Mouse (Mus musculus) heart, embryonic 10.5 days (tissue): ENCODE data around the gene Shq1. TPM values are rescaled to one million over a fixed set of nuclear protein-coding genes. Genes with fewer than 3 reads are reported as not detected.

Experiments used
- DNase-seq: peaks from one replicate; pipeline ENCODE4 v3.0.0-alpha.2; 2017; ENCODE audit warnings: low spot score
- H3K27ac ChIP-seq: fragments of 300-500 bp; sonication (generic); 2 replicates; pipeline ENCODE4 v1.5.1; 2016; ENCODE audit warnings: mild to moderate bottlenecking
- H3K27me3 ChIP-seq: fragments of 300-500 bp; sonication (generic); 2 replicates; pipeline ENCODE4 v1.6.1; 2016; ENCODE audit warnings: mild to moderate bottlenecking; ENCODE audit not compliant: poor library complexity, insufficient read depth, severe bottlenecking
- H3K36me3 ChIP-seq: fragments of 300-500 bp; sonication (generic); 2 replicates; pipeline ENCODE4 v1.6.1; 2016; ENCODE audit warnings: mild to moderate bottlenecking, moderate library complexity
- H3K4me1 ChIP-seq: fragments of 300-500 bp; sonication (generic); 2 replicates; pipeline ENCODE4 v1.6.1; 2016; ENCODE audit warnings: mild to moderate bottlenecking
- H3K4me3 ChIP-seq: fragments of 300-500 bp; sonication (generic); 2 replicates; pipeline ENCODE4 v1.5.1; 2016; ENCODE audit warnings: mild to moderate bottlenecking, moderate library complexity
- H3K9me3 ChIP-seq: fragments of 300-500 bp; sonication (generic); 2 replicates; pipeline ENCODE4 v1.6.1; 2016; ENCODE audit warnings: mild to moderate bottlenecking, moderate library complexity
- WGBS: fragments of 180-500 bp; shearing (Covaris S2); methylation state at CpG from one replicate; pipeline ENCODE4 v1.1.7; 2016; 5-methylcytosine and 5-hydroxymethylcytosine counted together
- polyA plus RNA-seq: library from polyadenylated mRNA; unstranded; fragments of >200 nt; fragmentation: Nextera tagmentation; extraction: Ambion mirVana; gene quantifications from 2 replicates; pipeline ENCODE4 v1.2.1, GENCODE M21; 2016

Shq1 gene
- polyA plus RNA-seq, 1 experiment from 2014 or later: 17.8 TPM

- DNase-seq: no peak
- H3K4me1 ChIP-seq: 0 out of 2 replicates have a peak, but pooled peaks cover 3% of the 10 kb centered on the region
- H3K9me3 ChIP-seq: no peaks in the 10 kb centered on the region
- no peak overlapping the region for H3K4me3 ChIP-seq
- WGBS: 86% methylated on average over 4 of the region's 4 CpGs
- no peak overlapping the region for H3K27ac ChIP-seq
- no peaks in the 10 kb centered on the region for H3K36me3 ChIP-seq
- no peaks in the 10 kb centered on the region for H3K27me3 ChIP-seq
Observed at GRCm38 (mm10) chr6:100616133-100616532, 54.8 kb downstream of the Shq1 start.

GRCm38 (mm10) chr6:100613593-100614267, 57.2 kb downstream of the Shq1 start:
- DNase-seq: no peak
- H3K4me1 ChIP-seq: 0 out of 2 replicates have a peak, but pooled peaks cover 3% of the 10 kb centered on the region
- H3K36me3 ChIP-seq: no peaks in the 10 kb centered on the region
- 55% methylated on average over 6 of the region's 6 CpGs for WGBS
- H3K9me3 ChIP-seq: no peaks in the 10 kb centered on the region
- no peaks in the 10 kb centered on the region for H3K27me3 ChIP-seq
- no peak overlapping the region for H3K4me3 ChIP-seq
- no peak overlapping the region for H3K27ac ChIP-seq

GRCm38 (mm10) chr6:100610897-100611575, 59.9 kb downstream of the Shq1 start:
- H3K27me3 ChIP-seq: no peaks in the 10 kb centered on the region
- DNase-seq: no peak
- H3K9me3 ChIP-seq: no peaks in the 10 kb centered on the region
- WGBS: 84% methylated on average over 7 of the region's 7 CpGs
- H3K27ac ChIP-seq: no peak overlapping the region
- H3K4me1 ChIP-seq: 0 out of 2 replicates have a peak, but pooled peaks cover 3% of the 10 kb centered on the region
- H3K36me3 ChIP-seq: no peaks in the 10 kb centered on the region
- no peak overlapping the region for H3K4me3 ChIP-seq

GRCm38 (mm10) chr6:100610182-100610581, 60.8 kb downstream of the Shq1 start:
- 76% methylated on average over 7 of the region's 8 CpGs for WGBS
- H3K27ac ChIP-seq: no peak overlapping the region
- H3K9me3 ChIP-seq: no peaks in the 10 kb centered on the region
- 0 out of 2 replicates have a peak, but pooled peaks cover 3% of the 10 kb centered on the region for H3K4me1 ChIP-seq
- no peak for DNase-seq
- no peaks in the 10 kb centered on the region for H3K27me3 ChIP-seq
- H3K4me3 ChIP-seq: no peak overlapping the region
- H3K36me3 ChIP-seq: no peaks in the 10 kb centered on the region

- no peak overlapping the region for H3K4me3 ChIP-seq
- H3K27me3 ChIP-seq: no peaks in the 10 kb centered on the region
- DNase-seq: no peak
- no peaks in the 10 kb centered on the region for H3K9me3 ChIP-seq
- 0 out of 2 replicates have a peak, but pooled peaks cover 1% of the 10 kb centered on the region for H3K4me1 ChIP-seq
- WGBS: 89% methylated on average over 3 of the region's 3 CpGs
- no peaks in the 10 kb centered on the region for H3K36me3 ChIP-seq
- no peak overlapping the region for H3K27ac ChIP-seq
Observed at GRCm38 (mm10) chr6:100609256-100609655, 61.7 kb downstream of the Shq1 start.

- Histone ChIP-seq H3K27ac (no peak overlapping the region), H3K27me3 (no peaks in the 10 kb centered on the region), H3K4me1 (no peaks in the 10 kb centered on the region), H3K9me3 (no peaks in the 10 kb centered on the region), H3K4me3 (no peak overlapping the region), H3K36me3 (no peaks in the 10 kb centered on the region)
- DNase-seq: no peak
- 88% methylated on average over 3 of the region's 3 CpGs for whole genome bisulfite sequencing
Observed at GRCm38 (mm10) chr6:100608429-100608828, 62.5 kb downstream of the Shq1 start.

- no peak overlapping the region for H3K27ac ChIP-seq
- no peaks in the 10 kb centered on the region for H3K4me1 ChIP-seq
- no peaks in the 10 kb centered on the region for H3K27me3 ChIP-seq
- WGBS: 79% methylated on average over 4 of the region's 4 CpGs
- no peaks in the 10 kb centered on the region for H3K9me3 ChIP-seq
- no peak overlapping the region for H3K4me3 ChIP-seq
- no peak for DNase-seq
- H3K36me3 ChIP-seq: no peaks in the 10 kb centered on the region
Observed at GRCm38 (mm10) chr6:100606805-100607204, 64.2 kb downstream of the Shq1 start.

- WGBS: 87% methylated on average over 6 of the region's 6 CpGs
- Histone ChIP-seq H3K27ac (no peak overlapping the region), H3K36me3 (no peaks in the 10 kb centered on the region), H3K9me3 (no peaks in the 10 kb centered on the region), H3K27me3 (no peaks in the 10 kb centered on the region), H3K4me3 (no peak overlapping the region), H3K4me1 (0 out of 2 replicates have a peak, but pooled peaks cover 4% of the 10 kb centered on the region)
- no peak for DNase-seq
Observed at GRCm38 (mm10) chr6:100603702-100604101, 67.3 kb downstream of the Shq1 start.

- H3K27ac ChIP-seq: no peak overlapping the region
- 88% methylated on average over 6 of the region's 6 CpGs for WGBS
- H3K36me3 ChIP-seq: no peaks in the 10 kb centered on the region
- H3K4me1 ChIP-seq: 0 out of 2 replicates have a peak, but pooled peaks cover 4% of the 10 kb centered on the region
- H3K4me3 ChIP-seq: no peak overlapping the region
- no peaks in the 10 kb centered on the region for H3K9me3 ChIP-seq
- DNase-seq: no peak
- no peaks in the 10 kb centered on the region for H3K27me3 ChIP-seq
Observed at GRCm38 (mm10) chr6:100601634-100602033, 69.3 kb downstream of the Shq1 start.

- H3K36me3 ChIP-seq: no peaks in the 10 kb centered on the region
- WGBS: 82% methylated on average over 8 of the region's 8 CpGs
- no peak overlapping the region for H3K27ac ChIP-seq
Observed at GRCm38 (mm10) chr6:100593857-100594256, 77.1 kb downstream of the Shq1 start.

GRCm38 (mm10) chr6:100592991-100593390, 78.0 kb downstream of the Shq1 start:
- no peak for DNase-seq
- H3K4me1 ChIP-seq: no peaks in the 10 kb centered on the region
- H3K27me3 ChIP-seq: no peaks in the 10 kb centered on the region
- 78% methylated on average over 7 of the region's 7 CpGs for WGBS
- no peak overlapping the region for H3K4me3 ChIP-seq
- H3K9me3 ChIP-seq: no peaks in the 10 kb centered on the region
- no peak overlapping the region for H3K27ac ChIP-seq
- no peaks in the 10 kb centered on the region for H3K36me3 ChIP-seq

More at GRCm38 (mm10) chr6:100593857-100594256, 77.1 kb downstream of the Shq1 start:
- Histone ChIP-seq H3K27me3 (no peaks in the 10 kb centered on the region), H3K9me3 (no peaks in the 10 kb centered on the region), H3K4me3 (no peak overlapping the region), H3K4me1 (no peaks in the 10 kb centered on the region)
- no peak for DNase-seq

GRCm38 (mm10) chr6:100590602-100591001, 80.4 kb downstream of the Shq1 start:
- Histone ChIP-seq H3K27me3 (no peaks in the 10 kb centered on the region), H3K4me3 (no peak overlapping the region), H3K27ac (no peak overlapping the region), H3K4me1 (no peaks in the 10 kb centered on the region), H3K9me3 (no peaks in the 10 kb centered on the region), H3K36me3 (no peaks in the 10 kb centered on the region; the same call in 1 of the 2 replicates)
- WGBS: 80% methylated on average over 4 of the region's 4 CpGs
- DNase-seq: no peak

- H3K27ac ChIP-seq: no peak overlapping the region
- no peaks in the 10 kb centered on the region; the same call in 1 of the 2 replicates for H3K36me3 ChIP-seq
- DNase-seq: no peak
- H3K4me3 ChIP-seq: no peak overlapping the region
- no peaks in the 10 kb centered on the region for H3K4me1 ChIP-seq
- no peaks in the 10 kb centered on the region for H3K27me3 ChIP-seq
- 78% methylated on average over 3 of the region's 3 CpGs for WGBS
- no peaks in the 10 kb centered on the region for H3K9me3 ChIP-seq
Observed at GRCm38 (mm10) chr6:100588876-100589275, 82.1 kb downstream of the Shq1 start.
